Mouse (Mus musculus): ENCODE results near the gene Hdac5.

GRCm38 (mm10) chr11:102236022-102236421 is 6.1 kb upstream of the Hdac5 start:
- no peak for TF ChIP-seq CTCF (IDR thresholded peaks at IDR 0.05; ENCODE audit: borderline replicate concordance, insufficient read depth, low read depth, low read length)
- no peak for TF ChIP-seq POLR2A (IDR thresholded peaks at IDR 0.05; ENCODE audit: borderline replicate concordance, insufficient read depth, low read length)

Measured in cerebellum, adult 2 months (tissue).